Mouse (Mus musculus) ZHBTc4 (cell line): Measurements from ENCODE around the gene Isca2.
A peak's percentile ranks its signal among the peaks of the same experiment; 100 is the strongest.

ENCODE experiments used
- DNase-seq: peaks from one replicate; pipeline ENCODE4 v3.0.0-alpha.2; 2011; ENCODE audit warnings: low read depth, low spot score

Gene Isca2

DNA sequence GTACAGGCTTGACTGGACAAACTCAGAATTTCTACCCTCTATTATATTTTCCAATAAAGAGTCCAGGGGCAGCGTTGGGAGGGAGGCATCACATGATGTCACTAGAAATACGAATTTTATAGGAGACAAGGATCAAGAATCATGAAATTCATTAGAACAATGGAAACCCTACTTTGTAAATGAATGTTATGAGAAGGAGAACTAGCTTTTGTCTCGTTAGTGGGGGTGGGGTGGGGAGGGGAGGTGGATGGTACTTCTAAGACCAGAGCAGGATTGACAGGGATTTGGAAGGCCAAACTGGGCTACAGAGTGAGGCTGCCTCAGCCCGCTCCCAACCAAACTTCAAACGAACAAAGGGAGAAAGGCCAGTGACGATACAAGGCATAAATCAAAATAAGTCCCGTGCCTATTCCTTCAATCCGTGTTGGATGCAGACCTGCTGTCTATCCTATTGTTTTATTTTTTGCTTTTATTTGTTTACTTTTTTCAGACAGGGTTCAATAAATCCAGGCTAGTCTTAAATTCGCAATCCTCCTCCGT lies 1.0 kb upstream of the Isca2 start:
- DNase-seq, result no peak

GRCm38 (mm10) chr12:84773476-84773875 lies 425 bp downstream of the Isca2 start:
- no peak for DNase-seq

GRCm38 (mm10) chr12:84774376-84774775 lies 1.3 kb downstream of the Isca2 start:
- no peak for DNase-seq

DNA sequence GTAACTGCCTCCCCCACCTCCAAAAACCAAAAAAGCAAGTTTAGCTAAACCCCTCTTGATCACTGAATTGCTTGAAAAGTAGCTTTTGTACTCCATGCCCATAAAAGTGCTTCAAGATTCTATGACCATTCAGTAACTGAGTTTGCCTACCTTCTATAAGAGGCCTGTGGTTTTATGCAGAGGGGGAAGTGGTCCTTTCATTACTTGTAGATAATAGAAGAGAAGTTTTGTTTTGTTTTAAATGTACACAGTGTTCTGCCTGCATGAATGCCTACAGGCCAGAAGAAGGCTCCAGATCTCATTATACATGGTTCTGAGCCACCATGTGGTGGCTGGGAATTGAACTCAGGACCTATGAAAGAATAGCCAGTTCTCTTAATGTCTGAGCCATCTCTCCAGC lies 3.2 kb downstream of the Isca2 start:
- no peak for DNase-seq

GRCm38 (mm10) chr12:84784604-84785381 lies 11.7 kb downstream of the Isca2 start:
- DNase-seq, result peak; percentile 95

DNA sequence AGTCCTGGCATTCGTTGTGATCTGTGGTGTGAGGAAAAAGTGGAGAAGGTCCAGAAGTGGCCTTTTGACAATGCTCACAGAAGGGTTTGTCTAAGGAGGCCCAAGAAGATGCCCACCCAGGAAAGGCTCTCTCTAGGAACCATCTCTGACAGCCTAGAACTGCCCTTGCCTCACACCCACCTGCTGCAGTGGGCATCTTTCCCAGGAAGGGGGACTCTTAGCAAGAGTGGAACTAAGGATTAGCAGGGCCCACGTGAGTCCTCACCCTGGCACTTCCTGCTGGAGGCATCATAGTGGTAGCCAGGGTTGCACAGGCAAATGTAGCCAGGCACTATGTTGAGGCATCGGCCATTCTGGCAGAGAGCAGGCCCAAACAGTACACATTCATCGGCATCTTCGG lies 13.0 kb downstream of the Isca2 start:
- no peak for DNase-seq

DNA sequence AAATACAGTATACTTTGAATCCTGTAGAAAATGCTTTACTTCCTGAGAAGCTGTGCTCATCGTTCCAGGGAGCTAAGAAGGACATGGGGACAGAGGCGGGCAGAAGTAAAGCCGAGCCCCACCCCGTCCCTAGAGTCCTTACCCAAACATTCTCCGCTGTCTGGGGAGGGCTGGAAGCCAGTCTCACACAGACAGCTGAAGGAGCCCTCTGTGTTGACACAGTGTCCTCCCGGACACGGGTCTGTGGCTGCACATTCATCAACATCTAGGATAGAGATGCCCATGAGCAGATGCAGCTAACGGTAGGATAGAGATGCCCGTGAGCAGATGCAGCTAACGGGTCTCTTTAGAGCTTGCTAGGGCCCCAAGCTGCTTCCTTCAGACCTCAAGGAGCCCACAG lies 17.8 kb downstream of the Isca2 start:
- no peak for DNase-seq

DNA sequence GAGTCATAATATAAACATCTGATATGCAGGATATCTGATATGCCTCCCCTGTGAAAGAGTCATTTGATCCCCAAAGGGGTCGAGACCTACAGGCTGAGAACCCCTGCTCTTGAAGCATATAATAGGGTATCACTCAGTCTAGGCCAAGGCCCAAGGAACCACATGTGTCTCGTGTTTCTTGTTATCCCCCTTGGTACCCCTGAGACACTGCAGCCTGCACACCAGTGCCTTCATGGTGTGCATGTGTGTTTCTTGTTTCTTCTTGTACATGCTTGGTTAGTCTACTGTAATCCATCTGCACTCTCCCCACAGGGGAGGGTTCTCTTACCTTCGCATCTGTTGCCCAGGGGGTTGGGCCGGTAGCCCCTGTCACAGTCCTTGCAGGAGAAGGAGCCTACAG lies 19.6 kb downstream of the Isca2 start:
- DNase-seq, result no peak

DNA sequence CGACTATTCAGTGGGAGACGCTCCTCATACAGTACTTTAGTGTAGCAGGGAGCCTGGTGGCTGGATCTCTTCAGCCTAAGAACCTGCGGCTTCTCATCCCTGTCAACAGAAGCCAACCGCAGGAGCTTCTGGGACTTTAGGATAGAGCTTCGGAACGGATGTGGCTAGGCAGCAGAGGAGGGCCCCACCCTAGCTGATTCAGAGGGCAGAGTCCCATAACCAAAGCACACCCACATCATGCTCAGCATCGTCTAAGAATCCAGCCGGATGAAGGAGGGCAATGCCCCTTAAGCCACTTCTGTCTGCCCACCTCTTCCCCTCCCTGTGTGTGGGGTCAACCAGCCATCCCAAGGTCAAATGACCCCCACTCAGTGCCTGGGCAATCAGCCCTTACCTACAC lies 21.6 kb downstream of the Isca2 start:
- no peak for DNase-seq

DNA sequence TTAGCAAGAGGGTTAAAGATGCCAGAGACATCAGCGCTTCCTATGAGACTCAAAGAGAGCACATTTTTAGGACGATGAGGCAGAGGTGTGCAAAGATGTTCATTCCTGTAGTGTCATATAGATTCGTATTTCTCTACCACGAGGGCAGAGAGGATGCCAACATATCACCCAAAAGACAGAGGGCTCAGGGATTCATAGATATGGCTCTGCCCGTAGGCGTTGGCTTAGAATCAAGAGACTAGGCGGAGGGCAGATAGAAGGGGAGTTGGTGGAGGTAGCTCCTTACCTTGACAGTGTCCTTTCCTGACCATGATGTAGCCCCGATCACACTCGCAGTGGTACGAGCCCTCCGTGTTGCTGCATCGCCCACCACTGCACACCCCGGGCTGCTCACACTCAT lies 26.0 kb downstream of the Isca2 start:
- DNase-seq, result no peak

GRCm38 (mm10) chr12:84800419-84800818 lies 27.4 kb downstream of the Isca2 start:
- no peak for DNase-seq

DNA sequence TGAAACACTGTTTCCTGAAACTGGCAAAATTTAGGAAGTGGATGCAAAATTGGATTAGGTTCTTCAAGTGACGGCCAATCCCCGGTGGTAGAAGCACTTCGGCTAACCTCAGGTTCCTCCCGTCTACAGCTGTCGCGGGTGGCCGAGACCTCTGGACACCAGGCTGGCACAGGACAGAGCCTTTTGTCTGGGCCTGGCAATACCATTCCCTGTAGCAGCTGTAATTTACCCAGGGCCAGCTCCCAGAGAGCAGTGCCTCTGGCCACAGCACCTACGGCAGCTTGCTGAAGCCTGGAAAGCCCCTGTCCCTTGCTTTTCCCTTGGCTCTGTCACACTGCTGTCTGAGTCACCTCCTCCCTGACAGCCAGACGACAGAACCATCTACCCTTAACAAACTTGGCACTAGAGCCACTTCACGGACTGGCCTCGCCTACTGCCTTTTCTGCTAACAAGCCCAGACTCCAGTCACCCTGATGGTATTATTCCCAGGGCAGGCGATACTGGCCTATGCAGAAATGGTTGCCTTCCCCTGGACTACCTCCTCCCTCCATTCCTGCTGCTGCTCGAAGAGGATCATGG lies 28.6 kb downstream of the Isca2 start:
- DNase-seq, result no peak

DNA sequence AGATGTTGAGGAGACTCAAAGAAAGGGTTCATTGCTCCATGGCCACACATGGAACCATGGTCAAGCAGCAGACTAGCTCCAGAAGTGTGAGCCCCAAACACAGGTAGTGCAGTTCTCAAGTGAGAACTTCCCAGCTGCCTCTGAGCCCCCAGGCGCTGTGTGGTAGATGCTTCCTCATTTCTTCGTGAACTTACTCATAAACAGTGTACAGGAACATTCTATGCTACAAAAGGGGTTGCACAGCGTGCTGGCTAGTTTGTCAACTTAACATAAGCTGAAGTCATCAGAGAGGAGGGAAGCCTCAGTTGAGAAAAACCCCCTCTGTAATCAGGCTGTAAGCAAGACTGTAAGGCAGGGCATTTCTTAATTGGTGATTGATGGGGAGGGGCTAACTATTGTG lies 29.6 kb downstream of the Isca2 start:
- no peak for DNase-seq

DNA sequence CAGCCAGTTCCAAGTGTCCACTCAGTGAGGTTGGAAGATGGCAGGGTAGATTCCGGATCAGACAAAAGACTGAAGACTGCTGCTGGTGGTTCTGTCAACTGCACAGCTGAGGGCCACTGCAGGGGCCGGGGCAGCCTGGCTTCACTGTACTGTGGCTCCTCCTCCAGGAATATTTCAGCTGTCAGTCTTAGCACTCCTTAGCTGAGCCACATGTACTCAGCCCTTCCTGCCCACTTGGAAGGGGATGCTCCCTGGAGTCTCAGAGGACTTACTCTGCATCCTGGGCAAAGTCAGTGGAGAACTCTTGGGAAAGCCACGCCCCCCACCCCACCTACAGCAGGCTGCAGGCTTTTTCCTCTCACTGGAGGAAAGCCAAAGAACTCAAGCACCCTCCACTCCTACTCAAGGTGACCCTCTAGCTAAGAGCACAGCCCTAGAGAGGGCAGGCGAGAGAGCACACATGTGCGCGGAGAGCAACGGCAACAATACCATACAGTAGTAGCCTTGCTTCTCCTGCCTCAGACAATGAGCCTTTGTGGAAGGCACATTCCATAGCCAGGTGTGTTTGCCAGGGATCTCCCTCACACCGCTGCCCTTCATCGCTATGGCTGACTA lies 32.3 kb downstream of the Isca2 start:
- peak; percentile 85 for DNase-seq

DNA sequence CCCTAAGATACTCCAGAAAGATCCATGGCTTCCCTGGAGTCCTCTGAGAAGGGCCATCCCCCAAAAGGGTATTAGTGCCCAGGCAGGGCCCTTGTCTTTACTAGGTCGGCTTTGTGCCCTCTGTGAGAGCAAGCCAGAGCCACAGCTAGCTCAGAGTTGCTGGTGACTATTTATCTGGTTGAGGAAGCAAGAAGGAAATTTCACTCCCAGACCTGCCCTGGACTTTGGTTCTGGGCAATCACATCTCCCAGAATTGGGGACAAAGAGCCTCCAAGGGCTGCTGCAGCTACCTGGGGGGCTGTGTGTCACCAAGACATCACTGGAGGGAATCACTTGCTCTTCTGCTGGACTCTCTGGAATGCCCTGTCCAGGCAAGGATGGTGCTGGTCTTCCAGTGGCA lies 33.0 kb downstream of the Isca2 start:
- no peak for DNase-seq

DNA sequence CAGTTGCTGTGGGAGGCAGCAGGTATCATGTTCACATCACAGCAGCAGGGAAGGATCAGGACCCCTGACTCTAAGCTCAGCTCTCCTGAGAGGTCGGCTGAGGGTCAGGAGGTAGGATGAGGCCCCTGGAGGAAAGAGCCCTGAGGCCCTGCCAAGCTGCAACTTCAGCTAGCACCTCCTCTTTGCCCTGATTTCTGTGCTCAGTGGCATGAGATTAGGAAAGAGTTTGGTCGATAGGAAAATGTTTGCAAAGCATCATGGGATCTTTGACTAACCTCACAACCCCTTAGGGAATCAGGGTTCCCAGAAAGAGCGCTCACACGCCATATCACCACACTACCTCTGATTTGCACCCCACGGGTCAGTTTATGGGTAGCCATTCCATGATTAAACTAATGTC lies 33.7 kb downstream of the Isca2 start:
- no peak for DNase-seq

- no peak for DNase-seq
Measured at GRCm38 (mm10) chr12:84807351-84807750, 34.3 kb downstream of the Isca2 start.

- no peak for DNase-seq
Measured at GRCm38 (mm10) chr12:84809033-84809432, 36.0 kb downstream of the Isca2 start.

GRCm38 (mm10) chr12:84810810-84811209 lies 37.8 kb downstream of the Isca2 start:
- no peak for DNase-seq

GRCm38 (mm10) chr12:84811510-84811909 lies 38.5 kb downstream of the Isca2 start:
- DNase-seq, result no peak

- DNase-seq, result peak; percentile 27
Measured at GRCm38 (mm10) chr12:84812004-84812403, 39.0 kb downstream of the Isca2 start.

GRCm38 (mm10) chr12:84813773-84814172 lies 40.7 kb downstream of the Isca2 start:
- DNase-seq, result peak; percentile 30
